Comparison of ENCODE assay signal across 8 mouse cellular contexts in the genomic region with DNA sequence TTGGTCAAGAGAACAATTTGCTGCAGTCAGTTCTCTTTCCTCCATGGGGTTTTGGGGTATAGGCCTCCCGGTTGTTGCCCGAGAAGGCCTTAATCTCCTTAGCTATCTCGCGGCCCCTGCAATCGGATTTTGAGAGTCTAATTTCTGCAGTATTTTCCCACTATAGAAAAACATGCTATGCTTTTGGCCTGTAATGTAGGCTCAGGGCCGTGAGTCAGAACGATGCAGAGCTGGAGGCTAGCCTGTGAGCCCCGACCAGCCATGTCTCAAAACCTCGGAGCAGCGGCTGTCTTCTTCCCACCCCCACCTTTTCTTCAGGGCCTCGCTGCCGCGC. TPM values are rescaled to one million over a fixed set of nuclear protein-coding genes. Genes with fewer than 3 reads are reported as not detected.
DNase-seq lines count a peak whose midpoint lies in the region; ATAC-seq and TF ChIP-seq lines count a peak whose summit lies in the region.

No protein-coding gene starts in this region.

- H3K9me3 ChIP-seq in kidney, postnatal 0 days (replicated peaks; ENCODE audit: low read length), result no peaks in the 10 kb centered on the region
- no peaks in the 10 kb centered on the region for H3K9me3 ChIP-seq in hindbrain, embryonic 16.5 days (ENCODE audit: control insufficient read depth, low read length)

- no peaks in the 10 kb centered on the region for H3K27me3 ChIP-seq in kidney, postnatal 0 days (ENCODE audit: insufficient read depth, low read length)
- H3K27me3 ChIP-seq in hindbrain, embryonic 16.5 days (replicated peaks; ENCODE audit: control insufficient read depth, insufficient read depth, low read length), result no peaks in the 10 kb centered on the region
- H3K27me3 ChIP-seq in myocyte (ENCODE audit: control insufficient read depth, insufficient read depth, insufficient read length), result no peaks in the 10 kb centered on the region

- H3K4me2 ChIP-seq in kidney, postnatal 0 days (ENCODE audit: low read length), result peak overlapping the region; percentile 79
- peak overlapping the region; percentile 60 for H3K4me2 ChIP-seq in hindbrain, embryonic 16.5 days (ENCODE audit: low read length)
- peak overlapping the region; percentile 79 for H3K4me2 ChIP-seq in myocyte (ENCODE audit: low read depth)

- peak overlapping the region; percentile 98 for H3K4me3 ChIP-seq in kidney, postnatal 0 days (replicated peaks; ENCODE audit: low read depth, low read length)
- H3K4me3 ChIP-seq in cortical plate, adult 2 months (ENCODE audit: insufficient read depth, low read length), result peak overlapping the region; percentile 79
- peak overlapping the region; percentile 98 for H3K4me3 ChIP-seq in hindbrain, embryonic 16.5 days (ENCODE audit: low read length)
- H3K4me3 ChIP-seq in myocyte, result peak overlapping the region; percentile 89

- under 1% methylated on average over 13 of the region's 13 CpGs for WGBS in kidney, postnatal 0 days
- WGBS in hindbrain, embryonic 16.5 days, result 2% methylated on average over 13 of the region's 13 CpGs

- no peak for DNase-seq in kidney, postnatal 0 days (ENCODE audit: low spot score)
- no peak for DNase-seq in kidney, postnatal 25 days
- DNase-seq in adrenal gland, adult 2 months, result no peak
- no peak for DNase-seq in cerebellum, postnatal 14 days
- no peak for DNase-seq in thymus, postnatal 0 days (ENCODE audit: low spot score)

- TF ChIP-seq CTCF in kidney, postnatal 0 days (IDR thresholded peaks at IDR 0.05; ENCODE audit: low read depth), result no peak
- TF ChIP-seq CTCF in cortical plate, adult 2 months (IDR thresholded peaks at IDR 0.05; ENCODE audit: extremely low read depth, insufficient read depth, low read length), result no peak

- H3K4me1 ChIP-seq in kidney, postnatal 0 days (replicated peaks; ENCODE audit: insufficient read depth, low read length), result peaks cover 16% of the 10 kb centered on the region
- H3K4me1 ChIP-seq in cortical plate, adult 2 months (ENCODE audit: control insufficient read depth, insufficient read depth, low read length), result peaks cover 9% of the 10 kb centered on the region
- peaks cover 26% of the 10 kb centered on the region for H3K4me1 ChIP-seq in hindbrain, embryonic 16.5 days (ENCODE audit: control insufficient read depth, insufficient read depth, low read depth, low read length)

- peak; percentile 28; the same call in 1 of the 2 replicates for TF ChIP-seq POLR2A in cortical plate, adult 2 months (IDR thresholded peaks at IDR 0.05; ENCODE audit: extremely low read depth, insufficient read depth, low read length)
- peak; percentile 48 for TF ChIP-seq POLR2A in myocyte (IDR thresholded peaks at IDR 0.05; ENCODE audit: insufficient read length, low read depth)

- peak overlapping the region; percentile 94 for H3ac ChIP-seq in myocyte (ENCODE audit: control insufficient read depth, insufficient read length)

- H3K27ac ChIP-seq in kidney, postnatal 0 days, result peak overlapping the region; percentile 100
- peak overlapping the region; percentile 99 for H3K27ac ChIP-seq in cortical plate, adult 2 months (ENCODE audit: insufficient read depth, low read length)
- H3K27ac ChIP-seq in hindbrain, embryonic 16.5 days (ENCODE audit: low read depth, low read length), result peak overlapping the region; percentile 100

- H3K36me3 ChIP-seq in kidney, postnatal 0 days (ENCODE audit: insufficient read depth, low read length), result no peaks in the 10 kb centered on the region
- no peaks in the 10 kb centered on the region; the same call in 1 of the 2 replicates for H3K36me3 ChIP-seq in hindbrain, embryonic 16.5 days (ENCODE audit: control insufficient read depth, insufficient read depth, low read length)
- H3K36me3 ChIP-seq in myocyte (ENCODE audit: control insufficient read depth, insufficient read depth), result peaks cover 11% of the 10 kb centered on the region

- H3K79me2 ChIP-seq in myocyte (ENCODE audit: control insufficient read depth, insufficient read depth), result peaks cover 43% of the 10 kb centered on the region

- peak overlapping the region; percentile 100 for H3K9ac ChIP-seq in kidney, postnatal 0 days (ENCODE audit: low read depth, low read length)
- peak overlapping the region; percentile 99 for H3K9ac ChIP-seq in hindbrain, embryonic 16.5 days (ENCODE audit: low read depth, low read length)

- ATAC-seq in kidney, postnatal 0 days (replicated peaks; ENCODE audit: low FRiP score, low read depth), result no peak
- ATAC-seq in hindbrain, embryonic 16.5 days, result no peak

TF ChIP-seq in myocyte, 11 proteins besides CTCF, POLR2A, EP300 and RAD21:
- TF ChIP-seq REST (IDR thresholded peaks at IDR 0.05; ENCODE audit: insufficient read depth, insufficient read length) (no peak), TCF3 (IDR thresholded peaks at IDR 0.05; ENCODE audit: insufficient read length, low read depth) (no peak), MYOG (IDR thresholded peaks at IDR 0.05; ENCODE audit: control insufficient read depth in 1 of 3, insufficient read depth in 1 of 3, insufficient read length in 2 of 3, low read depth in 2 of 3) (no peak), USF1 (IDR thresholded peaks at IDR 0.05; ENCODE audit: low read depth) (no peak), POLR2AphosphoS2 (IDR thresholded peaks at IDR 0.05; ENCODE audit: insufficient read length, low read depth) (no peak), E2F4 (IDR thresholded peaks at IDR 0.05; ENCODE audit: insufficient read depth) (no peak), TCF12 (IDR thresholded peaks at IDR 0.05; ENCODE audit: insufficient read depth, poor library complexity, severe bottlenecking) (no peak), CEBPB (IDR thresholded peaks at IDR 0.05; ENCODE audit: insufficient read depth, poor library complexity, severe bottlenecking) (no peak), MAX (IDR thresholded peaks at IDR 0.05; ENCODE audit: low read depth) (no peak), SRF (IDR thresholded peaks at IDR 0.05; ENCODE audit: control insufficient read depth, insufficient read length, low read depth) (no peak), MYOD1 (IDR thresholded peaks at IDR 0.05; ENCODE audit: control insufficient read depth in 1 of 3, insufficient read length in 2 of 3, low read depth in 2 of 3) (no peak)

RNA-seq across cellular contexts. Expression of gene Nedd4, which starts 0.6 kb away (rescaled TPM):
- 377 and 437 TPM in 2 replicates for polyA plus RNA-seq in kidney, postnatal 0 days (2015; fragmentation: Nextera tagmentation; extraction: Ambion mirVana)
- 207 and 216 TPM in 2 replicates for polyA plus RNA-seq in cortical plate, adult 2 months (2012; rRNA removed)
- 377 and 405 TPM in 2 replicates for polyA plus RNA-seq in hindbrain, embryonic 16.5 days (2015; fragmentation: Nextera tagmentation; extraction: Ambion mirVana)
- polyA plus RNA-seq in myocyte (2012; fragmentation: generic; extraction: Trizol), result 195 TPM
- 100 to 1,000 TPM; 393 to 436 TPM for total RNA-seq in adrenal gland, adult 2 months (2021)
- 139 and 169 TPM in 2 replicates for polyA plus RNA-seq in adrenal gland, adult 2 months (2012; rRNA removed)
- 159 and 162 TPM in 2 replicates for polyA plus RNA-seq in thymus, postnatal 0 days (2015; fragmentation: Nextera tagmentation; extraction: Ambion mirVana)
